In genomic region chr9:21752252-21752792, GRCm38 (mm10) we compare ENCODE assay signal across 8 mouse cellular contexts. TPM values are rescaled to one million over a fixed set of nuclear protein-coding genes. Genes with fewer than 3 reads are reported as not detected.
DNase-seq lines count a peak whose midpoint lies in the region; ATAC-seq and TF ChIP-seq lines count a peak whose summit lies in the region.

No protein-coding gene starts in this region.

- peak; percentile 18; the same call in 1 of the 2 replicates for ATAC-seq in liver, postnatal 0 days

- no peak overlapping the region for H3K4me3 ChIP-seq in liver, postnatal 0 days (ENCODE audit: low read depth, low read length)

- H3K27ac ChIP-seq in liver, postnatal 0 days (ENCODE audit: low read depth) = peak overlapping the region; percentile 4; the same call in 1 of the 2 replicates

- no peaks in the 10 kb centered on the region for H3K27me3 ChIP-seq in liver, postnatal 0 days (ENCODE audit: insufficient read depth, low read length)

- H3K36me3 ChIP-seq in liver, postnatal 0 days (replicated peaks; ENCODE audit: insufficient read depth, low read length) = peaks cover 34% of the 10 kb centered on the region

- no peak for TF ChIP-seq CTCF in liver, postnatal 0 days (IDR thresholded peaks at IDR 0.05; ENCODE audit: low read depth)

- H3K9ac ChIP-seq in liver, postnatal 0 days (replicated peaks) = no peak overlapping the region

- whole genome bisulfite sequencing in liver, postnatal 0 days (ENCODE audit: insufficient replicate concordance) = 57% methylated on average over 10 of the region's 10 CpGs

- H3K4me2 ChIP-seq in liver, postnatal 0 days (ENCODE audit: low read depth, low read length) = no peak overlapping the region

- peaks cover 3% of the 10 kb centered on the region; the same call in 1 of the 2 replicates for H3K4me1 ChIP-seq in liver, postnatal 0 days (ENCODE audit: insufficient read depth)

- no peak for TF ChIP-seq EP300 in liver, postnatal 0 days (IDR thresholded peaks at IDR 0.05; ENCODE audit: low read depth)

- DNase-seq in adrenal gland, adult (ENCODE audit: inconsistent age in 2 of 2, low spot score in 1 of 2) = peak; percentile 49 to 78
- no peak for DNase-seq in adrenal gland, adult 18-20 months (ENCODE audit: low spot score in 2 of 2)
- peak; percentile 30 to 65 for DNase-seq in urinary bladder, postnatal 36 days (ENCODE audit: low spot score in 2 of 2)
- DNase-seq in urinary bladder, adult 2 months (ENCODE audit: low spot score) = no peak
- peak; percentile 58 for DNase-seq in kidney, adult 11 months
- no peak for DNase-seq in liver, postnatal 0 days
- DNase-seq in layer of hippocampus, postnatal 14 days (ENCODE audit: low spot score in 2 of 2) = no peak
- DNase-seq in c-Kit-positive CD71-positive TER-119-positive erythroid progenitor cells, embryonic 14.5 days (ENCODE audit: low spot score) = no peak

- no peaks in the 10 kb centered on the region for H3K9me3 ChIP-seq in liver, postnatal 0 days (ENCODE audit: low read length)

RNA-seq across cellular contexts. Expression of gene Spc24, which starts 7.8 kb away (rescaled TPM):
- 1 to 10 TPM in 1 of 2 experiments, under 1 TPM in 1; 0.56 to 1.1 TPM for total RNA-seq in adrenal gland, adult 18-20 months (2021)
- polyA plus RNA-seq in urinary bladder, adult 2 months (2012; rRNA removed) = 2.4 and 3.0 TPM in 2 replicates
- polyA plus RNA-seq in liver, postnatal 0 days (2015; fragmentation: Nextera tagmentation; extraction: Ambion mirVana) = 38.4 and 41.4 TPM in 2 replicates
- 1 to 10 TPM; 2.1 to 4.0 TPM for total RNA-seq in layer of hippocampus, postnatal 14 days (2021)

RNA-seq across cellular contexts. Expression of gene Ldlr, which starts 29.0 kb away (rescaled TPM):
- total RNA-seq in adrenal gland, adult 18-20 months (2021) = 100 to 1,000 TPM; 135 to 173 TPM
- 29.2 and 35.7 TPM in 2 replicates for polyA plus RNA-seq in urinary bladder, adult 2 months (2012; rRNA removed)
- 13.2 and 13.3 TPM in 2 replicates for polyA plus RNA-seq in liver, postnatal 0 days (2015; fragmentation: Nextera tagmentation; extraction: Ambion mirVana)
- 10 to 100 TPM; 20.2 to 21.0 TPM for total RNA-seq in layer of hippocampus, postnatal 14 days (2021)

RNA-seq across cellular contexts. Expression of gene Kank2, which starts 46.2 kb away (rescaled TPM):
- total RNA-seq in adrenal gland, adult 18-20 months (2021) = 10 to 100 TPM; 31.1 to 31.3 TPM
- 44.6 and 77.0 TPM in 2 replicates for polyA plus RNA-seq in urinary bladder, adult 2 months (2012; rRNA removed)
- polyA plus RNA-seq in liver, postnatal 0 days (2015; fragmentation: Nextera tagmentation; extraction: Ambion mirVana) = 2.8 and 3.7 TPM in 2 replicates
- 1 to 10 TPM; 7.1 to 7.8 TPM for total RNA-seq in layer of hippocampus, postnatal 14 days (2021)

Comparison
In these comparisons a context has a peak if more than half of its experiments do, and no peak if none do; other contexts are left out.
1. DNase-seq: peak in adrenal gland, adult (2 of 2), urinary bladder, postnatal 36 days (2 of 2) and kidney, adult 11 months (single experiment); none in adrenal gland, adult 18-20 months (0 of 2), urinary bladder, adult 2 months (single experiment), liver, postnatal 0 days (single experiment), layer of hippocampus, postnatal 14 days (0 of 2) and c-Kit-positive CD71-positive TER-119-positive erythroid progenitor cells, embryonic 14.5 days (single experiment).
2. RNA of gene Ldlr, which starts 29.0 kb away (total RNA-seq): 135 to 173 TPM in adrenal gland, adult 18-20 months; 20.2 to 21.0 TPM in layer of hippocampus, postnatal 14 days; every median in the first group is over 4 times any median in the second.